Mouse (Mus musculus): ENCODE data around the gene Dtnb.

GRCm38 (mm10) chr12:3788421-3789051 is 216.4 kb downstream of the Dtnb start:
- TF ChIP-seq NANOG (IDR thresholded peaks at IDR 0.05; ENCODE audit: borderline replicate concordance, low read length) = no peak
- no peak for TF ChIP-seq CTCF (conservative IDR thresholded peaks at IDR 0.05; ENCODE audit: low read length)
- TF ChIP-seq POU5F1 (IDR thresholded peaks at IDR 0.05; ENCODE audit: borderline replicate concordance, low read length) = no peak
